Mouse (Mus musculus): ENCODE measurements around the gene Immp2l. TPM values are rescaled to one million over a fixed set of nuclear protein-coding genes. Genes with fewer than 3 reads are reported as not detected.

Gene Immp2l
- polyA plus RNA-seq, 1 experiment from 2014 or later = 9.2 TPM

DNA sequence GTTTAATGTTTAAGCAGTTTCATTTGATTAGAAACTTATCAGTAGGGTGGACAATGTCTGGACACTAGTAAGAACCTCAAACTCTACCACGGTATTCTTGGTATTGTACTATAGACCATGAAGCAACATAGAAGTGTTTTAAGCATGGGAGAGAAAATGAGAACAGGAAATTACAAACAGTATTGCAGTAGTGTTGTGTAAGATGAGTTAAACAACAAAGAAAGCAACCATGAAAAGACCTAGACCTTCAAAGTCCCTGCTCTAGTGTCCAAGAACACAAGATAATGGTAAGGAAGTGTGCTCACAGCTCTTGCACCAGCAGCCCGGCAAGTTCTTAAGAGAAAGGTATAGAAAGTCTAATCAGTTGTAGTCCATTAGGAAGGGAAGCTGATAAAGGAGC, 700.7 kb downstream of the Immp2l start:
- H3K4me2 ChIP-seq (ENCODE audit: low read depth) = no peak overlapping the region
- ATAC-seq (ENCODE audit: insufficient read depth, low FRiP score, low TSS enrichment) (no peak), DNase-seq (ENCODE audit: low spot score) (no peak)
- no peaks in the 10 kb centered on the region for H3K27me3 ChIP-seq (ENCODE audit: control insufficient read depth, insufficient read depth, low read length)
- H3K4me1 ChIP-seq (ENCODE audit: control insufficient read depth, insufficient read depth, low read length) = no peaks in the 10 kb centered on the region
- 98% methylated on average over 2 of the region's 2 CpGs for WGBS
- no peak overlapping the region for H3K4me3 ChIP-seq (ENCODE audit: low read depth, low read length)
- H3K9ac ChIP-seq (ENCODE audit: low read length) = no peak overlapping the region
- no peaks in the 10 kb centered on the region for H3K9me3 ChIP-seq (ENCODE audit: control insufficient read depth, low read length)
- no peaks in the 10 kb centered on the region for H3K36me3 ChIP-seq (ENCODE audit: control insufficient read depth, insufficient read depth, low read length)
- H3K27ac ChIP-seq (ENCODE audit: low read depth, low read length) = no peak overlapping the region

DNA sequence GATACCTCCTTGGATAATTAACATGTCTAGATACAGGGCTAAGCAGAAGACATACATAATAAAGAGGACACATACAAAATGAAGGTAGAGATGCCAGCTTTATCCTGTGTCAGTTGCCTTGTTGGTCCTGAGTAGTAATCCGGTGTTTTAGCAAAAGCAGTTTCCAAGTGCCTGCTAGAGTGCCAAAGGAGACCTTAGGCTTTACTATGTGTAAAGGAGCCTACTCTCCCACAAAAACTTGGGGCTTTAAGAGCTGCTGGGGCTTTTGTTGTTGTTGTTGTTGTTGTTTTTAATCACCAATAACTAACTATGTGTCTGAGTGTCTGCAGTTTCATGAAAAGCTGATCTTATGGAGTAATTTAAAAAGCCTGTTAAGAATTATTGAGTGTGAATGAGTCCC, 702.8 kb downstream of the Immp2l start:
- DNase-seq (ENCODE audit: low spot score) (no peak), ATAC-seq (ENCODE audit: insufficient read depth, low FRiP score, low TSS enrichment) (no peak)
- WGBS = 79% methylated on average over 1 of the region's 1 CpGs
- Histone ChIP-seq H3K4me2 (ENCODE audit: low read depth) (no peak overlapping the region), H3K27me3 (ENCODE audit: control insufficient read depth, insufficient read depth, low read length) (no peaks in the 10 kb centered on the region), H3K4me3 (ENCODE audit: low read depth, low read length) (no peak overlapping the region), H3K9me3 (ENCODE audit: control insufficient read depth, low read length) (no peaks in the 10 kb centered on the region), H3K27ac (ENCODE audit: low read depth, low read length) (no peak overlapping the region), H3K4me1 (ENCODE audit: control insufficient read depth, insufficient read depth, low read length) (no peaks in the 10 kb centered on the region), H3K36me3 (ENCODE audit: control insufficient read depth, insufficient read depth, low read length) (no peaks in the 10 kb centered on the region), H3K9ac (ENCODE audit: low read length) (no peak overlapping the region)

DNA sequence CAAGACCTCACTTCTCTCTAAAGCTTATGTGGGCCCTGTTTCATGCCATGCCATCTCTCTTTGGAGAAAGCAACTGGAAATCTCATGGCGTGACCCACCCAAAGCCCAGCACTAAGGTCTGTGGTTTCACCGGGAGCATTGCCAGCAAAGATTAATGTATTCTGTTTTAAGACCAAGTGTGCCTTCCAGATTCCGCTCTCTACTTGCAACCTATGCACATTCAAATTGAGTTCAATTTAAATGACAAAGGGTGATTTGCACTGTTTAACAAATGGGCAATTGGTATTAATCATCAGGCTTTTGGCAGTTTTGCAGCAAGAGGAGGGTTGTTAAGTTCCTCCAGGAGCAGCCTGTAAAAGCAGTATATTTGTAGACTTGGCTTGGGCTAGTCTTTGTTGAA, 703.3 kb downstream of the Immp2l start:
- no peak overlapping the region for H3K4me2 ChIP-seq (ENCODE audit: low read depth)
- H3K27me3 ChIP-seq (ENCODE audit: control insufficient read depth, insufficient read depth, low read length) = no peaks in the 10 kb centered on the region
- peak; percentile 79 for ATAC-seq (ENCODE audit: insufficient read depth, low FRiP score, low TSS enrichment)
- H3K27ac ChIP-seq (ENCODE audit: low read depth, low read length) = no peak overlapping the region
- no peaks in the 10 kb centered on the region for H3K4me1 ChIP-seq (ENCODE audit: control insufficient read depth, insufficient read depth, low read length)
- H3K9ac ChIP-seq (ENCODE audit: low read length) = no peak overlapping the region
- no peak for DNase-seq (ENCODE audit: low spot score)
- no peaks in the 10 kb centered on the region for H3K36me3 ChIP-seq (ENCODE audit: control insufficient read depth, insufficient read depth, low read length)
- no peak overlapping the region for H3K4me3 ChIP-seq (ENCODE audit: low read depth, low read length)
- WGBS = 21% methylated on average over 3 of the region's 3 CpGs
- H3K9me3 ChIP-seq (ENCODE audit: control insufficient read depth, low read length) = no peaks in the 10 kb centered on the region

DNA sequence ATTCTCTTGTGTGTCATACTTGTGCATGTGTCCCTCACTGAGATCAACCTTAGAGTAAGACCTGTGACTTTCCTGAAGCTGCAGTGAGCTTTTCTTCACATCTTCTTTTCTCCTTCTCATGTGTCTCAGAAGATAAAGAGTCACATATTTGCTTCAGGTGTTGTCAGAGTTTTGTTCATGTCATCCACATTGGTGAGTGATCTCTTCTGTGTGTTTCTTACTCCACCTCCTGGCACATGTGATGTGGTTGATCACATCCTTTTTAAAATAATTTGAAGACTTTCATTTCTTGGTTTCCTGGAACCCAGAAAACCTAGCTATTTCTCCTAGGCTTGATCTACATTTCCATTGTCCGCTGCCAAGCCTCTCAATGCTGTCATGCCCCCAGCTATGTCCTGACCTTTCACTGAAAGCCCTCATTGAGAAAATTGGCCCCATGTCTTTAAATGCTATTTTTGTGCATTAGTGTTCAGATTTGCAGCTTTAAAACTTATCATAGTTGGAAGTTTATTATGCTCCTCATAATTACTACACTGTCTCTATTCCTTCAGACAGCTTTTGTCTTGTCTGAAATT, 704.0 kb downstream of the Immp2l start:
- 81% methylated on average over 1 of the region's 1 CpGs for WGBS
- ATAC-seq (ENCODE audit: insufficient read depth, low FRiP score, low TSS enrichment) (no peak), DNase-seq (ENCODE audit: low spot score) (no peak)

DNA sequence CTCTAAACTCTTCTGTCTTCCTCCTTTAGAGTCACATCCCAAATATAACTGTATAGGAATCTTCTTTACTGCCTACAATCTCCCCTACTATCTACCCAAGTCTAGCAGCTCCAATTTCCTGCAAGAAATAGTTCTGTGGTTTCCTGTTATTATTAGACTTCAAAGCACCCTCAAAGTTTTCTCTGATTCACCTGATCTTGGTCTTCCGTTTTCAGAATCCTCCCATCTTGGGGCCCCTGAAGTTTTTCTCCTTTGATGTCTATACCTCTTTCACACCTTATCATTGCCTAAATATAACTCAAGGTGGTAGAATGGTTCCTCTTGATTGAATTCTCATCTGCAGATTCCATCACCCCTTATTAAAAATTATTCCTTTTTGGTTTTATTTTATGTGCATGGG, 704.6 kb downstream of the Immp2l start:
- no peak for DNase-seq (ENCODE audit: low spot score)
- H3K4me1 ChIP-seq (ENCODE audit: control insufficient read depth, insufficient read depth, low read length) = no peaks in the 10 kb centered on the region
- WGBS = 84% methylated on average over 1 of the region's 1 CpGs

More for the DNA sequence above, 704.0 kb downstream of the Immp2l start:
- Histone ChIP-seq H3K4me1 (ENCODE audit: control insufficient read depth, insufficient read depth, low read length) (no peaks in the 10 kb centered on the region), H3K4me3 (ENCODE audit: low read depth, low read length) (no peak overlapping the region), H3K4me2 (ENCODE audit: low read depth) (no peak overlapping the region), H3K9me3 (ENCODE audit: control insufficient read depth, low read length) (no peaks in the 10 kb centered on the region), H3K9ac (ENCODE audit: low read length) (no peak overlapping the region), H3K27ac (ENCODE audit: low read depth, low read length) (no peak overlapping the region), H3K36me3 (ENCODE audit: control insufficient read depth, insufficient read depth, low read length) (no peaks in the 10 kb centered on the region), H3K27me3 (ENCODE audit: control insufficient read depth, insufficient read depth, low read length) (no peaks in the 10 kb centered on the region)

DNA sequence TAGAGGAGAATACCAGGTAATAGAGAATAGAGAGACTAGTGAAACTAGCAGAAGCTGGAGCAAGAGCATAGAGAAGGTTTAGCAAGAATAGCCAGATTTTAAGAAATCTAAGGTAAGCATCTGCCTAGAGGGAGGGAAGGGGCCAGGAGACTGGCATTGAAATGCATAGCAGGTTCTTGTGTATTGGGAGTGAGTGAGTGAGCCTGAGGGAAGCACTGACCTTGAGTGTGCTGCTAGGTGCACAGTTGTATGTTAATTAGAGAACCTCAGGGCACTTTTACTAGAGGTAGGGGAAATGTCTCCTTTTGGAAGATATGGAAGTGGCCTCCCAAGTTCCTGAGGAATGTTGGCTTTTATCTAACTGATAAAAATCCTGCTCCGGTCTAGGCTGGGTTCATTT, 705.9 kb downstream of the Immp2l start:
- no peaks in the 10 kb centered on the region for H3K36me3 ChIP-seq (ENCODE audit: control insufficient read depth, insufficient read depth, low read length)
- H3K27me3 ChIP-seq (ENCODE audit: control insufficient read depth, insufficient read depth, low read length) = no peaks in the 10 kb centered on the region
- no peak overlapping the region for H3K4me3 ChIP-seq (ENCODE audit: low read depth, low read length)
- WGBS = 96% methylated on average over 1 of the region's 1 CpGs
- H3K4me1 ChIP-seq (ENCODE audit: control insufficient read depth, insufficient read depth, low read length) = no peaks in the 10 kb centered on the region
- no peak overlapping the region for H3K9ac ChIP-seq (ENCODE audit: low read length)
- H3K27ac ChIP-seq (ENCODE audit: low read depth, low read length) = no peak overlapping the region
- H3K9me3 ChIP-seq (ENCODE audit: control insufficient read depth, low read length) = no peaks in the 10 kb centered on the region
- DNase-seq (ENCODE audit: low spot score) (no peak), ATAC-seq (ENCODE audit: insufficient read depth, low FRiP score, low TSS enrichment) (no peak)
- H3K4me2 ChIP-seq (ENCODE audit: low read depth) = no peak overlapping the region

More for the DNA sequence above, 704.6 kb downstream of the Immp2l start:
- no peak overlapping the region for H3K4me3 ChIP-seq (ENCODE audit: low read depth, low read length)
- no peak overlapping the region for H3K27ac ChIP-seq (ENCODE audit: low read depth, low read length)
- no peaks in the 10 kb centered on the region for H3K9me3 ChIP-seq (ENCODE audit: control insufficient read depth, low read length)
- no peak for ATAC-seq (ENCODE audit: insufficient read depth, low FRiP score, low TSS enrichment)
- no peaks in the 10 kb centered on the region for H3K36me3 ChIP-seq (ENCODE audit: control insufficient read depth, insufficient read depth, low read length)
- no peak overlapping the region for H3K9ac ChIP-seq (ENCODE audit: low read length)
- no peak overlapping the region for H3K4me2 ChIP-seq (ENCODE audit: low read depth)
- H3K27me3 ChIP-seq (ENCODE audit: control insufficient read depth, insufficient read depth, low read length) = no peaks in the 10 kb centered on the region

DNA sequence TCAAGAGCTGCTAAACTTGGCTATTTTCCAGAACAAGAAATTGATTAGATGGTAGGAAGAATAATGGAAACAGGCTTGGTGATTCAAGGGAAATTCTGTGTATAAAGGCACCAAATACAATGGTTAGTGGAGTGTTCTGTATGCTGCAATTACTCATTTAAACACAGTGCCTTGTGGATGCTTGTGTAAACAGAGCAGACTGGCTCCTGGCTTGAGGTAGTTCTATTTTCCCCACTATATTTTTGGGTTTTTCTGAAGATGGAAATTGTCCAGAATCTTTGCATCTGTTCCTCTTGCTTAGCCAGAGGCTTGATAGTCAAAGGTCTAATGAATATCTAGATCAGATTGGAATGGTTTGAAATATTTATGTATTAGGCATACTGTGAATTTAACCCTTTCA, 709.3 kb downstream of the Immp2l start:
- H3K4me3 ChIP-seq (ENCODE audit: low read depth, low read length) = no peak overlapping the region
- H3K27ac ChIP-seq (ENCODE audit: low read depth, low read length) = no peak overlapping the region
- H3K4me1 ChIP-seq (ENCODE audit: control insufficient read depth, insufficient read depth, low read length) = no peaks in the 10 kb centered on the region
- H3K4me2 ChIP-seq (ENCODE audit: low read depth) = no peak overlapping the region
- ATAC-seq (ENCODE audit: insufficient read depth, low FRiP score, low TSS enrichment) (no peak), DNase-seq (ENCODE audit: low spot score) (no peak)
- H3K9me3 ChIP-seq (ENCODE audit: control insufficient read depth, low read length) = no peaks in the 10 kb centered on the region
- H3K9ac ChIP-seq (ENCODE audit: low read length) = no peak overlapping the region
- no peaks in the 10 kb centered on the region for H3K36me3 ChIP-seq (ENCODE audit: control insufficient read depth, insufficient read depth, low read length)
- H3K27me3 ChIP-seq (ENCODE audit: control insufficient read depth, insufficient read depth, low read length) = no peaks in the 10 kb centered on the region

DNA sequence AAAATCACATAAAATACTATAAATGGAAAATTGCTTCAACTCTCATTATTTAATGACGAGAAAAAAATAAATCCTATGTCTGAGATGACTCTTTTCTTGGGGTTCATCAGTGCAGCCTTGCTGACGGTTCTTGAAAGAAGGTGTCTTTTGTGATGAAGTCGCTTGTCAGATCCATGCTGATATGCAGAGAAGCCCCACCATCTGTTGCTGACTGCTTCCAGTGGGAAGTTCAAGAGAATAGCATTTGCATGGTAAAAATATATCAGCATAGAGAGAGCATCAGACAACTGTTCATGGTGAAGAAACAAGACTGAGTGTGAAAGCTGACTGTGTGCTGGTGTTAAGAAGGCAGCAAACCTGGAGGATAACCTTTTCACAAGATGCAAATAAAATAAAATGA, 719.0 kb downstream of the Immp2l start:
- ATAC-seq (ENCODE audit: insufficient read depth, low FRiP score, low TSS enrichment) (no peak), DNase-seq (ENCODE audit: low spot score) (no peak)
- Histone ChIP-seq H3K9me3 (ENCODE audit: control insufficient read depth, low read length) (no peaks in the 10 kb centered on the region), H3K27me3 (ENCODE audit: control insufficient read depth, insufficient read depth, low read length) (no peaks in the 10 kb centered on the region), H3K36me3 (ENCODE audit: control insufficient read depth, insufficient read depth, low read length) (no peaks in the 10 kb centered on the region), H3K27ac (ENCODE audit: low read depth, low read length) (no peak overlapping the region), H3K4me1 (ENCODE audit: control insufficient read depth, insufficient read depth, low read length) (no peaks in the 10 kb centered on the region), H3K9ac (ENCODE audit: low read length) (no peak overlapping the region), H3K4me3 (ENCODE audit: low read depth, low read length) (no peak overlapping the region), H3K4me2 (ENCODE audit: low read depth) (no peak overlapping the region)
- WGBS = 78% methylated on average over 3 of the region's 3 CpGs

DNA sequence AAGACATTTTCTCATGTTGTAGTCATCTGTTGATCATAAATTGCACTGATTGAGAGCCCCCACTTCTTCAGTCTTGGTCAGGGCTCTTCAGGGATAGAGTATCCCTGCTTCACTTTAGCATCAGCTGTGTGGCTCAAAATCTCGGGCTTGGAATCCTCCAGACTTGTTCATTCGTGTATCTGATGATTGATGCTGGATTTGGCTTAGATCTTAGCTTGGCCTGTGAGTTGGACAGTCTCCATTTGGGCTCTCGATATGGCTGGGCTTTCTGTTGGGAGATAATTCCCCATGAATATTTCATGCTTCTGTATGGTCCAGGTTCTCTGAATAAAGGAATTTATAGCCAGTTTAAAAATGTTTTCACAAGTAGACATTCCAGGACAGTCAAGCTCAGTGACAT, 739.5 kb downstream of the Immp2l start:
- DNase-seq (ENCODE audit: low spot score) (no peak), ATAC-seq (ENCODE audit: insufficient read depth, low FRiP score, low TSS enrichment) (no peak)
- Histone ChIP-seq H3K9ac (ENCODE audit: low read length) (no peak overlapping the region), H3K4me2 (ENCODE audit: low read depth) (no peak overlapping the region), H3K9me3 (ENCODE audit: control insufficient read depth, low read length) (no peaks in the 10 kb centered on the region; the same call in 1 of the 2 replicates), H3K27me3 (ENCODE audit: control insufficient read depth, insufficient read depth, low read length) (no peaks in the 10 kb centered on the region), H3K4me1 (ENCODE audit: control insufficient read depth, insufficient read depth, low read length) (no peaks in the 10 kb centered on the region), H3K36me3 (ENCODE audit: control insufficient read depth, insufficient read depth, low read length) (no peaks in the 10 kb centered on the region), H3K27ac (ENCODE audit: low read depth, low read length) (no peak overlapping the region), H3K4me3 (ENCODE audit: low read depth, low read length) (no peak overlapping the region)
- 76% methylated on average over 3 of the region's 3 CpGs for WGBS
